Mouse (Mus musculus) stomach, postnatal 0 days (tissue): ENCODE results near the gene Arhgef33. TPM values are rescaled to one million over a fixed set of nuclear protein-coding genes. Genes with fewer than 3 reads are reported as not detected.
"Not testable (repeated sequence)": the region's sequence is repeated elsewhere in the genome, so short reads cannot be mapped to it uniquely, and the experiment has no call there.

Experiments used
- ATAC-seq: fragments of 200-750 bp; cut with Nextera tagmentation; 2 replicates; pipeline ENCODE4 v1.8.0; 2017; ENCODE audit not compliant: low FRiP score, low TSS enrichment
- DNase-seq: peaks from one replicate; pipeline ENCODE4 v3.0.0-alpha.2; 2016; ENCODE audit warnings: low spot score
- H3K27ac ChIP-seq: fragments of 300-500 bp; sonication (generic); replicated peaks from 2 replicates; pipeline ENCODE4 v1.5.1; 2014; ENCODE audit warnings: mild to moderate bottlenecking, control low read depth
- H3K27me3 ChIP-seq: fragments of 300-500 bp; sonication (generic); 2 replicates; pipeline ENCODE4 v1.6.1; 2014; ENCODE audit warnings: low read length; ENCODE audit not compliant: control insufficient read depth, insufficient read depth
- H3K36me3 ChIP-seq: fragments of 300-500 bp; sonication (generic); 2 replicates; pipeline ENCODE4 v1.6.1; 2014; ENCODE audit warnings: low read length, mixed read lengths; ENCODE audit not compliant: control insufficient read depth, insufficient read depth
- H3K4me1 ChIP-seq: fragments of 300-500 bp; sonication (generic); replicated peaks from 2 replicates; pipeline ENCODE4 v1.6.1; 2014; ENCODE audit warnings: antibody characterized with exemption; ENCODE audit not compliant: control insufficient read depth, insufficient read depth
- H3K4me2 ChIP-seq: fragments of 300-500 bp; sonication (generic); replicated peaks from 2 replicates; pipeline ENCODE4 v1.6.1; 2014; ENCODE audit warnings: low read depth, mild to moderate bottlenecking, control low read depth, moderate library complexity
- H3K4me3 ChIP-seq: fragments of 300-500 bp; sonication (generic); 2 replicates; pipeline ENCODE4 v1.5.1; 2014; ENCODE audit warnings: low read depth, low read length, control low read depth
- H3K9ac ChIP-seq: fragments of 300-500 bp; sonication (generic); 2 replicates; pipeline ENCODE4 v1.6.1; 2014; ENCODE audit warnings: mild to moderate bottlenecking, low read length, control low read depth, mixed read lengths
- H3K9me3 ChIP-seq: fragments of 300-500 bp; sonication (generic); 2 replicates; pipeline ENCODE4 v1.6.1; 2016; ENCODE audit warnings: low read length; ENCODE audit not compliant: control insufficient read depth
- CTCF ChIP-seq: IDR thresholded peaks from 2 replicates; pipeline ENCODE4 v1.5.1; 2016; ENCODE audit warnings: antibody characterized with exemption, low read depth, mild to moderate bottlenecking, moderate library complexity
- EP300 ChIP-seq: optimal IDR thresholded peaks from 2 replicates; pipeline ENCODE3; 2016; ENCODE audit warnings: antibody characterized with exemption
- WGBS: fragments of 180-500 bp; shearing (Covaris S2); extraction: QIAGEN DNeasy Blood & Tissue Kit; methylation state at CpG from one replicate; pipeline ENCODE4 v1.1.7; 2014; 5-methylcytosine and 5-hydroxymethylcytosine counted together
- polyA plus RNA-seq: library from polyadenylated mRNA; unstranded; fragments of >200 nt; fragmentation: Nextera tagmentation; extraction: Ambion mirVana; gene quantifications from 2 replicates; pipeline ENCODE4 v1.2.1, GENCODE M21; 2015

The Arhgef33 gene
- polyA plus RNA-seq, 1 experiment from 2014 or later, result 1.4 TPM

GRCm38 (mm10) chr17:80347234-80347633 lies 40.0 kb downstream of the Arhgef33 start:
- Histone ChIP-seq H3K27ac (no peak overlapping the region), H3K9me3 (no peaks in the 10 kb centered on the region), H3K9ac (no peak overlapping the region), H3K4me3 (no peak overlapping the region), H3K4me2 (no peak overlapping the region), H3K36me3 (no peaks in the 10 kb centered on the region), H3K4me1 (no peaks in the 10 kb centered on the region), H3K27me3 (no peaks in the 10 kb centered on the region)
- no peak for TF ChIP-seq CTCF
- no peak for TF ChIP-seq EP300
- no peak for ATAC-seq
- 32% methylated on average over 6 of the region's 6 CpGs for WGBS
- DNase-seq, result no peak

DNA sequence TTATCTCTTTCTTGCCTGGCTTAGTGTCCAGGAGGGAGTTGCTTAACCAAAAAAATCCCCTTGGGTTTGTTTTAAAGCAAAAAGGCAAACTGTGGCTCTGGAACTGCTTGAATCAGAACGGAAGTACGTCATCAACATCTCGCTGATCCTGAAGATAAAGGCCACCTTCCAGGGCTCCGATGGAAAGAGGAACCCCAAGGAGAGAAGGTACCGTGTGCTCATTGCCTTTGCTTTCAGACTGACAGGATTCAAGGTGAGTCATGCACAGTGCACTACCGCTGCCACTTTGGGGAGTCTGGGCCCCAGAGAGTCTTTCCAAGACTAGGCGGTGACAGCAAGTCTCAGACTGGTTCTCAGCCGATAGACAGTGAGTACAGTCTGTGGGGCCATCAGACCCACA lies 53.0 kb downstream of the Arhgef33 start:
- no peaks in the 10 kb centered on the region for H3K4me1 ChIP-seq
- H3K27ac ChIP-seq, result no peak overlapping the region
- H3K36me3 ChIP-seq, result no peaks in the 10 kb centered on the region
- TF ChIP-seq CTCF, result no peak
- TF ChIP-seq EP300, result no peak
- H3K9me3 ChIP-seq, result no peaks in the 10 kb centered on the region
- H3K4me3 ChIP-seq, result no peak overlapping the region
- H3K4me2 ChIP-seq, result no peak overlapping the region
- no peaks in the 10 kb centered on the region for H3K27me3 ChIP-seq
- no peak for DNase-seq
- WGBS, result 70% methylated on average over 8 of the region's 8 CpGs
- no peak for ATAC-seq
- H3K9ac ChIP-seq, result no peak overlapping the region

- no peak for ATAC-seq
These were observed 60.1 kb downstream of the Arhgef33 start for GRCm38 (mm10) chr17:80367276-80367675.

GRCm38 (mm10) chr17:80368606-80369005 lies 61.4 kb downstream of the Arhgef33 start:
- Histone ChIP-seq H3K27me3 (no peaks in the 10 kb centered on the region), H3K4me3 (no peak overlapping the region), H3K4me2 (no peak overlapping the region), H3K4me1 (0 out of 2 replicates have a peak, but pooled peaks cover under 1% of the 10 kb centered on the region), H3K36me3 (no peaks in the 10 kb centered on the region), H3K27ac (no peak overlapping the region), H3K9me3 (no peaks in the 10 kb centered on the region), H3K9ac (no peak overlapping the region)
- DNase-seq (no peak), ATAC-seq (no peak)
- 82% methylated on average over 9 of the region's 9 CpGs for WGBS
- TF ChIP-seq EP300, result no peak
- TF ChIP-seq CTCF, result no peak

More at GRCm38 (mm10) chr17:80367276-80367675, 60.1 kb downstream of the Arhgef33 start:
- H3K4me3 ChIP-seq, result no peak overlapping the region
- no peak for DNase-seq
- H3K9me3 ChIP-seq, result no peaks in the 10 kb centered on the region
- H3K36me3 ChIP-seq, result no peaks in the 10 kb centered on the region
- no peaks in the 10 kb centered on the region for H3K27me3 ChIP-seq
- no peak overlapping the region for H3K9ac ChIP-seq
- TF ChIP-seq EP300, result no peak
- no peak for TF ChIP-seq CTCF
- no peak overlapping the region for H3K4me2 ChIP-seq
- no peaks in the 10 kb centered on the region for H3K4me1 ChIP-seq
- H3K27ac ChIP-seq, result no peak overlapping the region
- WGBS, result 86% methylated on average over 5 of the region's 5 CpGs

DNA sequence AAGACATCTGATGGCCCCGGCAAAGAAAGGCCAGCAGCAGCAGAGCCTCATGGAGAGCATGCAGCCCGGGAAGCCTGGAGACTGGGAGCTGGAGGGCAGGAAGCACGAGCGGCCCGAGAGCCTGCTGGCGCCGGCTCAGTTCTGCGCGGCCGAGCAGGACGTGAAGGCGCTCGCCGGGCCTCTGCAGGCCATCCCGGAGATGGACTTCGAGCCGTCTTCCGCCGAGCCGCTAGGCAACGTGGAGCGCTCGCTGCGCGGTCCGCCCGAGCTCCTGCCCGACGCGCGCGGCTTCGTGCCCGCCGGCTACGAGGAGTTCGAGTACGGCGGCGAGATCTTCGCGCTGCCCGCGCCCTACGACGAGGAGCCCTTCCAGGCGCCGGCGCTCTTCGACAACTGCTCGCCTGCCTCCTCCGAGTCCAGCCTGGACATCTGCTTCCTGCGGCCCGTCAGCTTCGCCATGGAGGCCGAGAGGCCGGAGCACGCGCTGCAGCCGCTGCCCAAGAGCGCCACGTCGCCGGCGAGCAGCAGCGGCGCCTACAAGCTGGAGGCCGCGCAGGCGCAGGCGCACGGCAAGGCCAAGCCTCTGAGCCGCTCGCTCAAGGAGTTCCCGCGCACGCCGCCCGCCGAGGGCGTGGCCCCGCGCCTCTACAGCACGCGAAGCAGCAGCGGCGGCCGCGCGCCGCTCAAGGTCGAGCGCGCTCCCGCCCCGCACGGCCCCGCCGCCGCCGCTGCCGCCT lies 66.0 kb downstream of the Arhgef33 start, which contains the start of gene Gm10190:
Gene Gm10190, minus strand, starts transcription at position 553 of the 737 bp plus-strand sequence.
- Histone ChIP-seq H3K4me2 (peak within 1 kb of the TSS; percentile 76), H3K9me3 (no peaks in the 10 kb centered on the region), H3K27me3 (no peaks in the 10 kb centered on the region), H3K9ac (peak within 1 kb of the TSS; percentile 77), H3K4me3 (peak within 1 kb of the TSS; percentile 43), H3K27ac (peak within 1 kb of the TSS; percentile 74), H3K4me1 (0 out of 2 replicates have a peak, but pooled peaks cover 3% of the 10 kb centered on the region), H3K36me3 (no peaks in the 10 kb centered on the region)
- ATAC-seq (peak; percentile 99), DNase-seq (peak; percentile 93)
- WGBS, result 6% methylated on average over 74 of the region's 102 CpGs
- TF ChIP-seq CTCF (no peak), EP300 (no peak)

DNA sequence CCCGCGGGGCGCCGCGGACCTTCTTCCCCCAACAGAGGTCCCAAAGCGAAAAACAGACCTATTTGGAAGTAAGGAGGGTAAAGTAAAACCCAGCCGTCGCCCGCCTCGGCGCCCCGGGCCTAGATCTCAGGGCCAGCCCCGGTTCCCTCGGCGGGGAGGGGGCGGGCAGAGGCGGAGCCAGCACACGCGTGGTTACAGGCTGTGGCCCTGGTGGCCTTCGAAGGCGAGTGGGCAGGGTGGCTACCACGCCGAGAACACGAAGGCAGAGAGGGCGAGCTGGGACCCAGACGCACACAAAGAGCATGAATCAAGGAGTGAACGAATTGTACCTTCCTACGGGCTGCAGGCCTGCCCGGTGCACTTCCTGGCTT lies 66.5 kb downstream of the Arhgef33 start:
- Histone ChIP-seq H3K4me2 (peak overlapping the region; percentile 76), H3K9ac (peak overlapping the region; percentile 77), H3K36me3 (no peaks in the 10 kb centered on the region), H3K4me1 (0 out of 2 replicates have a peak, but pooled peaks cover 3% of the 10 kb centered on the region), H3K9me3 (no peaks in the 10 kb centered on the region), H3K27me3 (no peaks in the 10 kb centered on the region), H3K27ac (peak overlapping the region; percentile 74; the same call in 1 of the 2 replicates), H3K4me3 (peak overlapping the region; percentile 43)
- ATAC-seq (peak; percentile 67), DNase-seq (no peak)
- WGBS, result 21% methylated on average over 29 of the region's 29 CpGs
- TF ChIP-seq CTCF, result no peak
- TF ChIP-seq EP300, result no peak

- not testable (repeated sequence) for H3K4me2 ChIP-seq, H3K27ac ChIP-seq, H3K36me3 ChIP-seq, H3K9ac ChIP-seq, ATAC-seq, H3K27me3 ChIP-seq, DNase-seq, H3K9me3 ChIP-seq, H3K4me3 ChIP-seq, H3K4me1 ChIP-seq
These were observed 71.2 kb downstream of the Arhgef33 start for GRCm38 (mm10) chr17:80378386-80378785.
